ENCODE assay signal across 24 mouse cellular contexts in genomic region chr1:127305582-127305981, GRCm38 (mm10).
DNase-seq lines count a peak whose midpoint lies in the region; ATAC-seq and TF ChIP-seq lines count a peak whose summit lies in the region.
"Had no signal": no experiment of that assay in that cellular context is flagged by ENCODE, and none has a peak within 500 bp of the region (broad histone marks: within the 10 kb centered on the region; RNA-seq: fewer than 3 reads in every experiment).

No protein-coding gene starts in this region.

- WGBS in spleen, adult 2 months: 31% methylated on average over 2 of the region's 2 CpGs
- 46% methylated on average over 2 of the region's 2 CpGs for WGBS in bone marrow, adult 2 months
- 76% methylated on average over 2 of the region's 2 CpGs for WGBS in heart, embryonic 10.5 days
- WGBS in lung, adult 2 months: 85% methylated on average over 2 of the region's 2 CpGs

- TF ChIP-seq POLR2A in spleen, adult 2 months (IDR thresholded peaks at IDR 0.05; ENCODE audit: low read depth, low read length): no peak
- no peak for TF ChIP-seq POLR2A in bone marrow, adult 2 months (IDR thresholded peaks at IDR 0.05; ENCODE audit: borderline replicate concordance, control insufficient read depth, low read depth, low read length)
- TF ChIP-seq POLR2A in lung, adult 2 months (IDR thresholded peaks at IDR 0.05; ENCODE audit: borderline replicate concordance, extremely low read depth, low read depth, low read length): no peak

- no peak for TF ChIP-seq CTCF in spleen, adult 2 months (IDR thresholded peaks at IDR 0.05; ENCODE audit: extremely low read depth, insufficient read depth, insufficient read length, insufficient replicate concordance)
- no peak for TF ChIP-seq CTCF in bone marrow, adult 2 months (IDR thresholded peaks at IDR 0.05; ENCODE audit: control insufficient read depth, insufficient read depth, low read length)
- no peak for TF ChIP-seq CTCF in lung, adult 2 months (IDR thresholded peaks at IDR 0.05; ENCODE audit: insufficient read depth, low read length)

- peak overlapping the region; percentile 49; the same call in 1 of the 2 replicates for H3K27ac ChIP-seq in spleen, adult 2 months (ENCODE audit: insufficient read depth, low read length)
- H3K27ac ChIP-seq in bone marrow, adult 2 months (ENCODE audit: control insufficient read depth, insufficient read depth, low read depth, low read length, poor library complexity): peak overlapping the region; percentile 15; the same call in 1 of the 2 replicates
- no peak overlapping the region for H3K27ac ChIP-seq in heart, embryonic 10.5 days
- H3K27ac ChIP-seq: embryonic facial prominence, embryonic 12.5 days; heart, adult 2 months; heart, embryonic 15.5 days; hindbrain, embryonic 10.5 days; midbrain, embryonic 12.5 days had no signal

- H3K36me3 ChIP-seq in spleen, adult 2 months (ENCODE audit: control insufficient read depth, insufficient read depth, low read length): no peaks in the 10 kb centered on the region; the same call in 1 of the 2 replicates
- H3K36me3 ChIP-seq in heart, embryonic 10.5 days: 0 out of 2 replicates have a peak, but pooled peaks cover 5% of the 10 kb centered on the region
- H3K36me3 ChIP-seq: embryonic facial prominence, embryonic 12.5 days; midbrain, embryonic 12.5 days had no signal

- H3K4me1 ChIP-seq in spleen, adult 2 months (ENCODE audit: control insufficient read depth, insufficient read depth, insufficient read length): peaks cover 27% of the 10 kb centered on the region; the same call in 1 of the 2 replicates
- H3K4me1 ChIP-seq in bone marrow, adult 2 months (ENCODE audit: control insufficient read depth, insufficient read depth, low read length): peaks cover 15% of the 10 kb centered on the region
- peaks cover 9% of the 10 kb centered on the region; the same call in 1 of the 2 replicates for H3K4me1 ChIP-seq in heart, embryonic 10.5 days
- no peaks in the 10 kb centered on the region for H3K4me1 ChIP-seq in lung, adult 2 months (ENCODE audit: control insufficient read depth, insufficient read depth, low read length)
- H3K4me1 ChIP-seq: embryonic facial prominence, embryonic 12.5 days; midbrain, embryonic 12.5 days had no signal

- H3K9me3 ChIP-seq in heart, embryonic 10.5 days: no peaks in the 10 kb centered on the region
- H3K9me3 ChIP-seq: embryonic facial prominence, embryonic 12.5 days; heart, embryonic 15.5 days; hindbrain, embryonic 10.5 days; midbrain, embryonic 12.5 days had no signal

- ATAC-seq in megakaryocyte-erythroid progenitor cell, adult 5-6 weeks (replicated peaks; ENCODE audit: low FRiP score, low TSS enrichment, poor library complexity, severe bottlenecking): peak; percentile 34
- ATAC-seq: forebrain, embryonic 14.5 days had no signal

- H3K4me3 ChIP-seq in spleen, adult 2 months (ENCODE audit: extremely low read depth, insufficient read depth, insufficient read length): no peak overlapping the region; the same call in 1 of the 2 replicates
- no peak overlapping the region for H3K4me3 ChIP-seq in bone marrow, adult 2 months (replicated peaks; ENCODE audit: control insufficient read depth, low read depth, low read length)
- H3K4me3 ChIP-seq in heart, embryonic 10.5 days: no peak overlapping the region
- no peak overlapping the region for H3K4me3 ChIP-seq in lung, adult 2 months (replicated peaks; ENCODE audit: extremely low read depth, low read depth, low read length)
- H3K4me3 ChIP-seq: embryonic facial prominence, embryonic 12.5 days; erythroblast, embryonic 14.5 days; heart, adult 2 months; heart, embryonic 15.5 days; hindbrain, embryonic 10.5 days; midbrain, embryonic 12.5 days had no signal

- no peak for DNase-seq in spleen, adult 2 months (ENCODE audit: low read depth in 1 of 2, low spot score in 2 of 2)
- no peak for DNase-seq in spleen, postnatal 36 days (ENCODE audit: low spot score in 2 of 2)
- DNase-seq in thymus, postnatal 36 days: peak; percentile 41 to 58
- DNase-seq in cerebellum, postnatal 14 days: no peak
- no peak for DNase-seq in heart, embryonic 10.5 days (ENCODE audit: low spot score)
- no peak for DNase-seq in lung, adult 2 months
- DNase-seq: adrenal gland, postnatal 25 days; cerebellum, adult 18-20 months; gastrocnemius, postnatal 10 days; heart, adult 2 months; kidney, adult 8-10 months; kidney, postnatal 36 days; layer of hippocampus, adult 9-11 months; lung, embryonic 14.5 days; lung, postnatal 4 days; right cerebral cortex, postnatal 14 days had no signal

- no peaks in the 10 kb centered on the region for H3K27me3 ChIP-seq in spleen, adult 2 months (ENCODE audit: control insufficient read depth, insufficient read depth, low read length)
- no peaks in the 10 kb centered on the region for H3K27me3 ChIP-seq in heart, embryonic 10.5 days (ENCODE audit: insufficient read depth, poor library complexity, severe bottlenecking)
- H3K27me3 ChIP-seq: embryonic facial prominence, embryonic 12.5 days; heart, embryonic 15.5 days; midbrain, embryonic 12.5 days had no signal

Comparison
In these comparisons a context has a peak if more than half of its experiments do, and no peak if none do; other contexts are left out.
1. DNase-seq: peak in thymus, postnatal 36 days (2 of 2); none in spleen, adult 2 months (0 of 2), spleen, postnatal 36 days (0 of 2), cerebellum, postnatal 14 days (0 of 2), heart, embryonic 10.5 days (single experiment) and lung, adult 2 months (single experiment).